Mouse (Mus musculus) neural tube, embryonic 14.5 days (tissue): Measurements from ENCODE around the gene Mknk1. TPM values are rescaled to one million over a fixed set of nuclear protein-coding genes. Genes with fewer than 3 reads are reported as not detected.
A peak's percentile ranks its signal among the peaks of the same experiment; 100 is the strongest.

Source experiments
- ATAC-seq: fragments of 200-750 bp; cut with Nextera tagmentation; 2 replicates; pipeline ENCODE4 v1.8.0; 2017; ENCODE audit warnings: low read depth, mild to moderate bottlenecking, moderate TSS enrichment, moderate library complexity
- H3K27ac ChIP-seq: fragments of 300-500 bp; sonication (generic); 2 replicates; pipeline ENCODE4 v1.5.1; 2014; ENCODE audit warnings: low read depth, mild to moderate bottlenecking, control low read depth, low read length, moderate library complexity, mixed read lengths
- H3K27me3 ChIP-seq: fragments of 300-500 bp; sonication (generic); 2 replicates; pipeline ENCODE4 v1.6.1; 2014; ENCODE audit warnings: low read length; ENCODE audit not compliant: control insufficient read depth, insufficient read depth
- H3K36me3 ChIP-seq: fragments of 300-500 bp; sonication (generic); 2 replicates; pipeline ENCODE4 v1.6.1; 2014; ENCODE audit warnings: low read length, mixed read lengths; ENCODE audit not compliant: control insufficient read depth, insufficient read depth
- H3K4me1 ChIP-seq: fragments of 300-500 bp; sonication (generic); 2 replicates; pipeline ENCODE4 v1.6.1; 2014; ENCODE audit warnings: low read length; ENCODE audit not compliant: control insufficient read depth, insufficient read depth
- H3K4me2 ChIP-seq: fragments of 300-500 bp; sonication (generic); 2 replicates; pipeline ENCODE4 v1.6.1; 2014; ENCODE audit warnings: mild to moderate bottlenecking, low read depth, low read length, control low read depth
- H3K4me3 ChIP-seq: fragments of 300-500 bp; sonication (generic); 2 replicates; pipeline ENCODE4 v1.5.1; 2014; ENCODE audit warnings: low read depth, low read length, control low read depth, mixed read lengths
- H3K9ac ChIP-seq: fragments of 300-500 bp; sonication (generic); replicated peaks from 2 replicates; pipeline ENCODE4 v1.6.1; 2014; ENCODE audit warnings: low read depth, mild to moderate bottlenecking, control low read depth, low read length, mixed read lengths
- H3K9me3 ChIP-seq: fragments of 300-500 bp; sonication (generic); 2 replicates; pipeline ENCODE4 v1.6.1; 2016; ENCODE audit warnings: low read length; ENCODE audit not compliant: control insufficient read depth
- WGBS: fragments of 180-500 bp; shearing (Covaris S2); extraction: QIAGEN DNeasy Blood & Tissue Kit; methylation state at CpG from one replicate; pipeline ENCODE4 v1.1.7; 2014; 5-methylcytosine and 5-hydroxymethylcytosine counted together
- polyA plus RNA-seq: library from polyadenylated mRNA; unstranded; fragments of >200 nt; fragmentation: Nextera tagmentation; extraction: Ambion mirVana; gene quantifications from 2 replicates; pipeline ENCODE4 v1.2.1, GENCODE M21; 2014

Gene Mknk1
- 19.9 and 23.0 TPM in 2 replicates for polyA plus RNA-seq

DNA sequence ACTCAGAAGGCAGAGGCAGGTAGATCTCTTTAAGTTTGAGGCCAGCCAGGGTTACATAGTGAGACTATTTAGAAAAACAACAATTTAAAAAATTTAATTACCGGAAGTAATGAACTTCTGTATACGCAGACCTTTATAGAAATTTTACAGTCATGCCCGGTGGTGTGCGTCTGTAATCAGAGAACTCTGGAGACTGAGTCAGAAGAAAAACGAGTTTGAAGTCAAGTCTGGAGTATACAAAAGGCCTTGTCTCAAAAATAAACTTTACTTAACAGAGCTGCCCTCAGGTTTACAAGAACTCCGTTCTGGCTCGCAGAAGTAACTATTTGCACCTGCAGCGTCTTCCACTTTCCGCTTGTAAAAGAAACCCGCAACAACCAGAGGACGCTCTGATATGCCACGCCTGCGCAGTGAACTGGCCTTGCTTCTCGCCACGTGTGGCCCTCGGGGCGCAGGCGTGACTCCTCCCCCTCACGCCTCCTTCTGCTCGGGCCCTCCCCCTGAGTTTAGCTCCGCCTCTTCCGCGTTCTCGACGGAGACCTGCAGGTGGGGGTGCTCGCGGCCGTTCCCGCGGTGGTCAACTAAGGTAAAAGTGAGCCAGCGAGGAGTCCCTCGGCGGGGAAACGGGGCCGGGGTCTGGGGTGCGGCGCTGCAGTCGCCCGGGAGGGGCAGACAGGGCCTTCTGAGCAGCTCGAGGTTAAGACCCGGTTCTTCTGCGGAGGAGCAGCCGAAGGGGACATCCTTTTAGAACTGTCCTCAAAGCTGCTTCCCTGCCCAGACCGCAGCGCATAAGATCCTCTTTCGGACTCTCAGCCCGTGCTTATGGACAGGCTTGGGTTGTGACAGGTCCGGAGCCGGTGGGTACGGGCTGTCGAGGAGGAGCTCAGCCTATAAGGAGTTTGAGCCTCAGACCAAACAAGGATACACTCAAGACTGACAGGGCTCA, at the start of gene Mknk1:
Gene Mknk1, plus strand, starts transcription at position 503 of the 946 bp plus-strand sequence.
- peak within 1 kb of the TSS; percentile 62 for H3K9ac ChIP-seq
- H3K4me2 ChIP-seq: peak within 1 kb of the TSS; percentile 75

DNA sequence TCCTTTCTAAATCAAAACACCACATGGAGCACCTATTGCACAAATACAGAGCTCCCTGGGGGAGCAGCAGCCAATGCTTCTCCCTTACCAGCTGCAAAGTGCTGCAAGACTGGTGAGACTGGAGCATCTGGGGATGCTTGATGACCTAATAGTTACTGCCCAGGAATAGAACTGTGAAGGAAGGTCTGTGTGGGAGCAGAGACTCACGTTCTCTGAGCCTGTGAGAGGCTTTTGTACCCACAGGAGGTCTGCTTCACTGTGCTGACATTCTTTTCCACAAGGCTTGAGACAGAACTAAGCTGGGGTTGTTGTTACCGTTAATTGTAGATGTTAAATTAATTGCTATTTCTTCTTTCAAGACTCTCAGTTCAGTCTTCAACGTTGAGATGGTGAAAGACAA, 48.1 kb upstream of the Mknk1 start:
- ATAC-seq: no peak
- Histone ChIP-seq H3K27me3 (no peaks in the 10 kb centered on the region), H3K9me3 (no peaks in the 10 kb centered on the region), H3K9ac (no peak overlapping the region), H3K36me3 (peaks cover 13% of the 10 kb centered on the region; the same call in 1 of the 2 replicates), H3K4me1 (peaks cover under 1% of the 10 kb centered on the region; the same call in 1 of the 2 replicates), H3K4me2 (no peak overlapping the region), H3K27ac (no peak overlapping the region), H3K4me3 (no peak overlapping the region)
- 61% methylated on average over 3 of the region's 3 CpGs for WGBS

More for the DNA sequence above, at the start of gene Mknk1:
- Histone ChIP-seq H3K9me3 (no peaks in the 10 kb centered on the region), H3K36me3 (no peaks in the 10 kb centered on the region), H3K27ac (no peak within 1 kb of the TSS), H3K4me3 (peak within 1 kb of the TSS; percentile 62), H3K27me3 (no peaks in the 10 kb centered on the region), H3K4me1 (peaks cover 5% of the 10 kb centered on the region; the same call in 1 of the 2 replicates)
- 2% methylated on average over 51 of the region's 51 CpGs for WGBS
- ATAC-seq: peak; percentile 96

DNA sequence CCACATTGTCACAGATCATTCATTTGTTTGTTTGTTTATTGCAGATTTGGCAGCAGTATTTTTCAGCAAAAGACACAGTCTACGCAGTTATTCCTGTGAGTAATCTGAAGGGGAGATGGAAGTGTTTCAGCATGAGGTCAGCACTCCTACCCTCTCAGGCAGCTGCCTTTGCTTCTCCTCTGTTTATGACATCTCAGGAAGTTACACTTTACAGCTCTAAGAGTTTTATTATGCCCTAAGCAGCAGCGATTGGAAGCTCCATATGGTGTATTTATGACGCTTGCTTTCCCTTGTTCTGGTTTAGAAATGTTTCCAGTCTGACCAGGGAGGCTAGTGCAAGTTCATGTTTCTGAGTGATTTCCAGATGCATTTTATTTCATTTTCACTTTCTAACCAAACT, 43.6 kb upstream of the Mknk1 start:
- no peaks in the 10 kb centered on the region for H3K9me3 ChIP-seq
- no peak overlapping the region for H3K4me2 ChIP-seq
- H3K27me3 ChIP-seq: no peaks in the 10 kb centered on the region
- 40% methylated on average over 3 of the region's 3 CpGs for WGBS
- no peak overlapping the region for H3K9ac ChIP-seq
- ATAC-seq: no peak
- H3K27ac ChIP-seq: no peak overlapping the region
- H3K36me3 ChIP-seq: peaks cover 39% of the 10 kb centered on the region; the same call in 1 of the 2 replicates
- no peaks in the 10 kb centered on the region for H3K4me1 ChIP-seq
- no peak overlapping the region for H3K4me3 ChIP-seq

DNA sequence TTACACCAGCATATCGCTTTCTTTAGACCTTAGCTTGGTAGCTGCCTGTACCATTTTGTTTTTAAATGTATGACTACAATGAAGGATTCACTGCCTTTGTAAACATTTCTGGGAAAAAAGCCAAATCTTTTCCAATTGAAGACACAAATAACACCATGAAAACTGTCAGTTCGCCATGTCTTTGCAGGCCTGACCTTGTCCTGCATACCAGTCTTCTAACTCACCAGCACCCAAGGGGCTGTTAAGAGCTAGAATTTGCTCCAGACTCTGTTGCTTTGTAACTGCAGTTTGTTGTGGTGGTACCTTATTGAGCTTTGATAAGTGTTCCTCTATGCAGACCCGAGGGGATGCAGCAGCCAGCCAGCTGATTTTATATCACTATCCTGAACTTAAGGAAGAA, 39.0 kb upstream of the Mknk1 start:
- Histone ChIP-seq H3K4me2 (no peak overlapping the region), H3K27ac (no peak overlapping the region), H3K4me1 (no peaks in the 10 kb centered on the region), H3K27me3 (no peaks in the 10 kb centered on the region), H3K4me3 (no peak overlapping the region), H3K9me3 (no peaks in the 10 kb centered on the region), H3K36me3 (peaks cover 40% of the 10 kb centered on the region; the same call in 1 of the 2 replicates), H3K9ac (no peak overlapping the region)
- ATAC-seq: no peak
- WGBS: 58% methylated on average over 3 of the region's 3 CpGs

DNA sequence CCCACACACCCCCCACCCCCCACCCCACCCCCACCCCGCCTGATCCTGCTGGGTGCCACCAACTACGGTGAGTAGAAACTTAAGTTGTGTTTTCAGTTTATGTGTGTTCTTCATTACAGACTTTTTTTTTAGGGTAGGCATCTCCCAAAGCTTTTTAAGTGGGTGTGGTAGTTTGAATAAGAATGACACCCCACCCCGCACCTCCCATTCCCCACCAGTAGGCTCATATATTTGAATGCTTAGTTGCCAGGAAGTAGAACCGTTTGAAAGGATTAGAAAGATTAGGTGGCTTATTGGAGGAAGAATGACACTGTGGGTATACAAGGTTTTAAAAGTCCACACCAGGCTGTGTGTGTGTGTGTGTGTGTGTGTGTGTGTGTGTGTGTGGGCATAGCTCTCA, 26.7 kb upstream of the Mknk1 start:
- no peaks in the 10 kb centered on the region for H3K36me3 ChIP-seq
- H3K4me3 ChIP-seq: no peak overlapping the region
- H3K9me3 ChIP-seq: no peaks in the 10 kb centered on the region
- H3K27ac ChIP-seq: no peak overlapping the region
- ATAC-seq: no peak
- no peaks in the 10 kb centered on the region for H3K27me3 ChIP-seq
- no peak overlapping the region for H3K4me2 ChIP-seq
- no peaks in the 10 kb centered on the region for H3K4me1 ChIP-seq
- no peak overlapping the region for H3K9ac ChIP-seq
- 91% methylated on average over 4 of the region's 4 CpGs for WGBS

DNA sequence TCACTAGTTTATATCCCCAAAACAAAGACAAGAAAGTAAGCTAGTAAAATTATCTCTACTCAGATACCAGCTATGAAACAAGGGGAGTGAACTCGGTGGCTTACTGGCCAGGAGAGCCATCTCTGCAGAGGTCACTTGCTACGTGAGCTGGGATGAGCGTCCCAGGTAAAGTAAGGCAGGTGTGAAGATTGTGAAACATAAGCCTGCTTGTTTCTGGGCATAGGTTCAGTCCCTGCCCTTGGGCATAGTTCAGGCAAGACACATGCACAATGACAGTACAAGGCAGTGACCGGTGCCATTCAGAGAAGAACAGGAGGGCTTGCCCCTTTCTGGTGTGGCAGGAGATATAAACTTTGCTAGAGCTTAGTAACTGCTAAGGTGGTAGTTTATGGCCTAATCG, 23.4 kb upstream of the Mknk1 start:
- Histone ChIP-seq H3K9ac (no peak overlapping the region), H3K36me3 (no peaks in the 10 kb centered on the region), H3K27ac (no peak overlapping the region), H3K4me2 (no peak overlapping the region), H3K9me3 (no peaks in the 10 kb centered on the region), H3K27me3 (no peaks in the 10 kb centered on the region), H3K4me1 (no peaks in the 10 kb centered on the region), H3K4me3 (no peak overlapping the region)
- ATAC-seq: no peak
- 93% methylated on average over 5 of the region's 5 CpGs for WGBS

DNA sequence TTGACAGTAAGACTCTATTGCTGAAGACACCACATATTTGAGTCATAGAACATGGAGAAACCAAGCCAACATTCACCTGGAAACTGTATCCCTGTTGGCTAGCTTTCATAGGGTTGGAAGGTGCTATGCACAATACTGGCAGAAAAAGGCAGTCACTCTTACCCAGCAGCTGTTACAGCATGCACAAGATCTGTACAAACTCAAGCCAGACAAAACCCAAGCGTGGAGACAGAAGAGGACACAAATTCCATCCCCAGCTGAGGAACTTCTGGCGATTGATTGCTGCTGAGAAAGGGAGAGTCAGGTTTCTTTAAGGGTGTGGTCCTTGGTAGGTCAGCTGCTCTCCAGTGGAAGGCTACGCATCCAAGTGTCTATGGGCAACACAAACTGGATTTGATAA, 18.8 kb upstream of the Mknk1 start:
- Histone ChIP-seq H3K4me1 (no peaks in the 10 kb centered on the region), H3K4me3 (no peak overlapping the region), H3K36me3 (no peaks in the 10 kb centered on the region), H3K9ac (no peak overlapping the region), H3K4me2 (no peak overlapping the region), H3K27me3 (no peaks in the 10 kb centered on the region), H3K27ac (no peak overlapping the region), H3K9me3 (no peaks in the 10 kb centered on the region)
- 77% methylated on average over 3 of the region's 3 CpGs for WGBS
- ATAC-seq: no peak

DNA sequence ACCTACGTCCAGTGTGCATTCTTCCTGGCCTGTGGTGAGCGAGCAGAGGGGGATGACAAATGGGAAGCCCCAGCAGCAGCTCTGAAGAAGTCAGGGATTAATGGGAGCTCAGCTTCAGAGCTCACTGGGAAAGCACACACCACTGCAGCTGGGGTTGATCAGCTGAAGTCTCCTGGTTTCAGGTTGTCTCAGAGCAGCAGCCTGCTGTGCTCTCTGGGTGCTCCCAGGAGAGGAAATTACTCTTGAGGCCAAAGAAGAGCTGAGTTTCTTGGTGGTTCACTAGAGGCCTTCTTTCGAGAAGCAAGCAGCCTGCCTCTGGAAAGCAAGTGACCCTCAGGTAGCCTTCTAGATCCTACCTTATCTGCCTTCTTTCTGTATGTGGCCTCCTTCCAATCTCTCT, 18.1 kb upstream of the Mknk1 start:
- Histone ChIP-seq H3K27ac (no peak overlapping the region), H3K4me1 (no peaks in the 10 kb centered on the region), H3K4me3 (no peak overlapping the region), H3K9me3 (no peaks in the 10 kb centered on the region), H3K9ac (no peak overlapping the region), H3K36me3 (no peaks in the 10 kb centered on the region), H3K4me2 (no peak overlapping the region), H3K27me3 (no peaks in the 10 kb centered on the region)
- WGBS: 78% methylated on average over 3 of the region's 3 CpGs
- ATAC-seq: no peak

DNA sequence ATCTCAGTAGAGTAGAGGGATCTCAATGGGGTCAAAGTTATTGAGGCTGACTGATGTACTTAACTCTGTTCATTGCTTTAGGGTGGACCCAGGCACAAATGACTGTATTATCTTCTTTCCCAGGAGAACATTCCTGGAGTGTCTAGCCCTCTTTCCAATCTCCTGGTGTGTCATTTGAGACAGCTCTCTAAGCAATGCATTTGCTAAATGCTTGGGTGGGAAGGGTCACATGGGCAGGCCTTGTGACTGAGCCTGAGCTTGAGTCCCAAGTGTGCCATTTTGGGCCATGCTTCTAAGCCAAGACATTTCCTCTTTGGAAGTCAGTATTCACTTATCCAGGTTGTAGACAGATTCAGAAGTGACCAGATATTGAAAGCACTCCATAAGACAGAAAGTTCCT, 17.6 kb upstream of the Mknk1 start:
- no peak overlapping the region for H3K9ac ChIP-seq
- no peak overlapping the region for H3K4me3 ChIP-seq
- H3K9me3 ChIP-seq: no peaks in the 10 kb centered on the region
- H3K27me3 ChIP-seq: no peaks in the 10 kb centered on the region
- no peaks in the 10 kb centered on the region for H3K4me1 ChIP-seq
- no peaks in the 10 kb centered on the region for H3K36me3 ChIP-seq
- H3K4me2 ChIP-seq: no peak overlapping the region
- H3K27ac ChIP-seq: no peak overlapping the region
- no peak for ATAC-seq
